Mouse (Mus musculus): Measurements from ENCODE around the gene Etv6.

DNA sequence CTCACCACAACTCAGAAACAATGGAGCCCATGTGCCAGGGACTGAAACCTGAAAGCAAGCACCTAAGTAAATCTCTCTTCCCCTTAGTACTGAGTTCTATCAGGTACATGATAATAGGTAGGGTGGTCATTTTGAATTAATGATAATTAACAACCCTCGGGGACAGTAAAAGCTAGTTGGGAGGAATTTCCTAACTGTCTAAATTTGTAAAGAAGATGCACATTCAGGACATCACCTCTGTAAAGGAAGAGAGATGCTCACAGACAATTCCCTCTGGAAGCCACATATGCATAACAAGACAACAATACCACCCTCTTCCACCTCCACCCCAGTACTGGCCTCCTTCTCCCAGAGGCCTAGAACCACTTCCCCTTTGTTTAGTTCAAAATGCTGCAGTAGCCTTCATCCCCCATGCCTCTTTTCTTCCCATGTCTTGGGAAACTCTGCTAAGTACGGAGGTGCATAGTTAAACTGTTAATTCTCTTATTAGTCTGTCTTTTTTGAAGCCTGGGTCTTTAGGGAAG lies 48.4 kb upstream of the Etv6 start:
- TF ChIP-seq CTCF (IDR thresholded peaks at IDR 0.05; ENCODE audit: low read depth, low read length), result no peak
- TF ChIP-seq POLR2A (IDR thresholded peaks at IDR 0.05; ENCODE audit: extremely low read depth, insufficient read depth, low read length), result no peak
